Mouse (Mus musculus): ENCODE measurements at regions not wholly inside any gene's neighbourhood (a gene's known extent, or its start where the extent isn't known, plus 50 kb on each side); places are given as distances from the start of the nearest gene placed in this dataset.

DNA sequence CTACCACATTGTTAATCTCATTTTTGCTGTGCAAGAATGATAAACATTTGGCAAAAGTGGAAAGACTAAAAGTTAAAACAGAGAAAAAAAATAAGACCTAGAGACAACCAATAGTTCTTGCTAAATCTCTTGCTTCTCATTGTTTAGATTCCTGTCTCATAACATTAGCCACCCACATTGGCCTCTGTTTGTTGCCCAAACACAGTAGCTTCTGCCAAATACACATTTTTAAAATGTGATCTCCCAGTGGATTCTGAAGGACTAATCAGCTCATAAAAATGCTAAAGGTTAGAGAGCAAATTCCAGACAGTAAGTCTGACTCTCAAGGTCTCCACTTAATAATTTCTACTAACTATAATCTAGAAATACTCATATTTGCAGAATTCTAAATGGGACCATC lies 127.1 kb upstream of the Arx start:
- TF ChIP-seq USF1 (IDR thresholded peaks at IDR 0.05; ENCODE audit: low read depth, low read length) (no peak), NRF1 (IDR thresholded peaks at IDR 0.05; ENCODE audit: insufficient read depth, low read depth, low read length, poor library complexity, severe bottlenecking) (no peak), CTCF (IDR thresholded peaks at IDR 0.05 in 2 of 3, conservative IDR thresholded peaks at IDR 0.05 in 1 of 3; ENCODE audit: control insufficient read depth in 1 of 3, insufficient read depth in 1 of 3, low read depth in 2 of 3, low read length in 3 of 3, poor library complexity in 1 of 3, severe bottlenecking in 1 of 3) (no peak), ZKSCAN1 (IDR thresholded peaks at IDR 0.05; ENCODE audit: low read depth, low read length) (no peak), ETS1 (IDR thresholded peaks at IDR 0.05; ENCODE audit: low read depth, low read length) (no peak), POLR2A (IDR thresholded peaks at IDR 0.05; ENCODE audit: control insufficient read depth in 1 of 2, insufficient read depth in 1 of 2, low read depth in 1 of 2, low read length in 2 of 2, poor library complexity in 1 of 2) (no peak), MAFK (IDR thresholded peaks at IDR 0.05; ENCODE audit: borderline replicate concordance, low read depth, low read length) (no peak), BHLHE40 (IDR thresholded peaks at IDR 0.05; ENCODE audit: borderline replicate concordance, low read depth, low read length) (no peak)

All from MEL (cell line).